Mouse (Mus musculus): ENCODE measurements at regions not wholly inside any gene's neighbourhood (a gene's known extent, or its start where the extent isn't known, plus 50 kb on each side); places are given as distances from the start of the nearest gene placed in this dataset.

DNA sequence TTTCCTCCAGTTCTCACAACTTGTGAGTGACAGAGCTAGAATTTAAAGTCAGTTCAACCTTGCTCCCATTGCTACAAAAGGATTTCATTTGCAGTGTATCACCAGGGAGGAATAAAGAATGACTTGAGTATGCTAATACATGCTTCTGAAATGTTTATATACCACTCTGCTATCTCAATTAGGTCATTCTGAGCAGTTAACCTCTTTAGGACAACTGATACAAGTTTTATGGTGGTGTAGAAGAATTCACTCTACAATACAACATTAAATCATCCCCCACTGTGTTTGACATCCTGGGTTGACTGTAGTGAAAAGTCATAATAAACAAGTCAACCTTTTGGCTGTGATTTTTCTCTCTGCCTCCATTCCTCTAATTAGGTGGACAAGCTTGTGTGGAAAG, 248.6 kb downstream of the Pax1 start:
- no peak overlapping the region for H3K4me3 ChIP-seq
- intact Hi-C loops (cut with DNase I): no loop called here
- no peak overlapping the region for H3K27ac ChIP-seq
- no peak for DNase-seq
- no peak for TF ChIP-seq CTCF (IDR thresholded peaks at IDR 0.05)

GRCm38 (mm10) chr2:147601639-147602038, 239.9 kb downstream of the Pax1 start:
- no peak for TF ChIP-seq CTCF (IDR thresholded peaks at IDR 0.05)
- Histone ChIP-seq H3K4me3 (no peak overlapping the region), H3K27ac (no peak overlapping the region)
- no peak for DNase-seq
- intact Hi-C loops (cut with DNase I): no loop called here

DNA sequence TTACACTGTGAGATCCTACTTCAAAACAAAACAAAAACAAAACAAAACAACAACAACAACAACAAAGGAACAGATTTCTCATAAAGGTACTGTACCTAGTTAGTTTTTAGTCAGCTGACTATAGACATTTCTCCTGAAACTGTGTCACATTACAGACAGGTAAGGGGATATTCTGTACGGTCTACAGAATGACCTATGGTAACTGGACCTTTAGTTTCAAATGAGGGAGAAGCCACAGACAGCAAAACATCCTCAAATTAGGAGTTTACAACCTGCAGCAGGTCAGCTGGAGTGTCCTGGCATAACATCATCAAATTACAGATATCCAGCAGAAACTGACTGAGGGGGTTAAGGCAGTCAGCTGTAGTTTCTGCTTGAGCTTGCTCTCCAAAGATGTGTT, 210.7 kb downstream of the Pax1 start:
- no peak for DNase-seq
- Histone ChIP-seq H3K27ac (no peak overlapping the region), H3K4me3 (no peak overlapping the region)
- intact Hi-C loops (cut with DNase I): no loop called here
- TF ChIP-seq CTCF (IDR thresholded peaks at IDR 0.05): no peak

DNA sequence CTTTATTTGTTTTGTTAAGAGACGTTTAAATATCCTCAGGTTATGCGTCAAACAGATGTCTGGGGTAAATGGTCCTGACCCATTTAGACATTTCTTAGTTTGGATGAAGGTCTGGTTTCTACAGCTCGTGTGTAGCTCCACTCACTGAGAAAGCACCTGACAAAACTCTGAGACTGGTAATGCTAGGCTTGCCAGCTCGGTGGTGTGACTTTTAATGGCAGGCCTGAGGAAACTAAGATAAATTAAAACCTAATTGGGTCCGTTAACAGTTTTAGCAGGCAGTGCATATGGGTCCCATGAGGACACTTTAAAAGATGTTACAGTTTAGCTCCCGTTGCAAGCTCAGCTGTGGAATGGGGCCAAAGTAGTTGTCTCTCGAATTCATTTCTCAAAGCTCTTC, 199.5 kb downstream of the Pax1 start:
- H3K27ac ChIP-seq: no peak overlapping the region
- intact Hi-C loops (cut with DNase I): no loop called here
- no peak for DNase-seq
- TF ChIP-seq CTCF (IDR thresholded peaks at IDR 0.05): no peak
- no peak overlapping the region for H3K4me3 ChIP-seq

GRCm38 (mm10) chr2:147560426-147561155, 198.9 kb downstream of the Pax1 start:
- no peak for DNase-seq
- intact Hi-C loops (cut with DNase I): no loop called here
- Histone ChIP-seq H3K27ac (no peak overlapping the region), H3K4me3 (no peak overlapping the region)
- no peak for TF ChIP-seq CTCF (IDR thresholded peaks at IDR 0.05)

DNA sequence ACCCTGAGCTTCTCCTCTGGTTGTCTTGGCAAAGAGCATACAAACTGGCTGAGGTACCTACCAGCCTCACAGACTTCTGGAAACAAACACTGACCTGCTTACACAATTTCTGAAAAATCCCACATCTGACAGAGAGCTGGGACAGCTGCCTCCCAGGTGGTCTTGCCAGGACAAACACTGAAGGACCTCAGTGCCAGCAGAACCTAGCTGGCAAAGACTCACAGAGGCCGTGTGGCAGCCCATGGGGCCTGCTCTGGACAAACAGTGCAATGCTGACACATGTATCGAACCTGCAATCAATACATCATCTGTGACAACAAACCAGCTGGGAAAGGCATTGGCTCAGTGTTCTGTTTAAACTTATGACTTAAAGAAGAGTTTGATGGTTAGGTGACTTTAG, 167.4 kb downstream of the Pax1 start:
- no peak overlapping the region for H3K27ac ChIP-seq
- H3K4me3 ChIP-seq: no peak overlapping the region
- no peak for TF ChIP-seq CTCF (IDR thresholded peaks at IDR 0.05)
- intact Hi-C loops (cut with DNase I): no loop called here
- no peak for DNase-seq

- no peak for DNase-seq
- intact Hi-C loops (cut with DNase I): no loop called here
- no peak overlapping the region for H3K4me3 ChIP-seq
- no peak overlapping the region for H3K27ac ChIP-seq
- TF ChIP-seq CTCF (IDR thresholded peaks at IDR 0.05): no peak
These were observed 153.7 kb downstream of the Pax1 start for GRCm38 (mm10) chr2:147515436-147515835.

DNA sequence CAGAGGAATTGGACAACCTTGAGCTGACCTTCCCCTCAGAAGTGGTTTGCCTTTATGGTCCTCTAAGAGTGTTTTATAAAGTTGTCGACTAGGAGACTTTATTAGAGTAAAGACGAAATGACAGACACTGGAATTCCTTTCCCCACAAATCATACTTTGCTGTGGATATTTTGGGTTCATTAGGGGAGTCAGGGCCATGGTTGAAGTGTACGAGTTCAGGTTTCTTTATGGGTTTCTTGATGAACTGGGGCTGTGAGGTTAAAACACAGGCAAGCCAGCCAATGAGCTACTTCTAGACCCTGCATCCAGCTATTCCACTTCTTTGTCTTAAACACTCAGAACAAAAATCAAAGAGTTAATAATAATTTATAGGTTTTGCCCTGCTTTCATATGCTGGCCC, 153.0 kb downstream of the Pax1 start:
- DNase-seq: no peak
- Histone ChIP-seq H3K27ac (no peak overlapping the region), H3K4me3 (no peak overlapping the region)
- TF ChIP-seq CTCF (IDR thresholded peaks at IDR 0.05): no peak
- intact Hi-C loops (cut with DNase I): no loop called here

- H3K27ac ChIP-seq: no peak overlapping the region
- DNase-seq: no peak
- no peak for TF ChIP-seq CTCF (IDR thresholded peaks at IDR 0.05)
- H3K4me3 ChIP-seq: no peak overlapping the region
- intact Hi-C loops (cut with DNase I): no loop called here
These were observed 142.2 kb downstream of the Pax1 start for GRCm38 (mm10) chr2:147503962-147504361.

GRCm38 (mm10) chr2:147498731-147499130, 137.0 kb downstream of the Pax1 start:
- Histone ChIP-seq H3K4me3 (no peak overlapping the region), H3K27ac (no peak overlapping the region)
- intact Hi-C loops (cut with DNase I): no loop called here
- DNase-seq: no peak
- no peak for TF ChIP-seq CTCF (IDR thresholded peaks at IDR 0.05)

- no peak for DNase-seq
- intact Hi-C loops (cut with DNase I): no loop called here
- Histone ChIP-seq H3K27ac (no peak overlapping the region), H3K4me3 (no peak overlapping the region)
- no peak for TF ChIP-seq CTCF (IDR thresholded peaks at IDR 0.05)
These were observed 94.2 kb downstream of the Pax1 start for GRCm38 (mm10) chr2:147455932-147456331.

GRCm38 (mm10) chr2:147454362-147455257, 92.9 kb downstream of the Pax1 start:
- intact Hi-C loops (cut with DNase I): no loop called here

More at GRCm38 (mm10) chr2:147454362-147455257, 92.9 kb downstream of the Pax1 start:
- DNase-seq: no peak
- no peak overlapping the region for H3K27ac ChIP-seq
- no peak for TF ChIP-seq CTCF (IDR thresholded peaks at IDR 0.05)
- H3K4me3 ChIP-seq: no peak overlapping the region
